Mouse (Mus musculus) ES-E14 (cell line): ENCODE results near the gene Atxn7.

Experiments
- HCFC1 ChIP-seq: IDR thresholded peaks from 2 replicates; pipeline ENCODE4 v1.6.1; 2012; ENCODE audit warnings: low read length, inconsistent platforms, borderline replicate concordance; ENCODE audit not compliant: insufficient read depth
- MAFK ChIP-seq: IDR thresholded peaks from 2 replicates; pipeline ENCODE4 v1.6.1; 2014; ENCODE audit warnings: mild to moderate bottlenecking, low read depth, low read length, inconsistent platforms; ENCODE audit not compliant: insufficient read depth
- ZC3H11A ChIP-seq: IDR thresholded peaks from 2 replicates; pipeline ENCODE4 v1.6.1; 2012; ENCODE audit warnings: low read depth, mild to moderate bottlenecking, inconsistent platforms, low read length, borderline replicate concordance

DNA sequence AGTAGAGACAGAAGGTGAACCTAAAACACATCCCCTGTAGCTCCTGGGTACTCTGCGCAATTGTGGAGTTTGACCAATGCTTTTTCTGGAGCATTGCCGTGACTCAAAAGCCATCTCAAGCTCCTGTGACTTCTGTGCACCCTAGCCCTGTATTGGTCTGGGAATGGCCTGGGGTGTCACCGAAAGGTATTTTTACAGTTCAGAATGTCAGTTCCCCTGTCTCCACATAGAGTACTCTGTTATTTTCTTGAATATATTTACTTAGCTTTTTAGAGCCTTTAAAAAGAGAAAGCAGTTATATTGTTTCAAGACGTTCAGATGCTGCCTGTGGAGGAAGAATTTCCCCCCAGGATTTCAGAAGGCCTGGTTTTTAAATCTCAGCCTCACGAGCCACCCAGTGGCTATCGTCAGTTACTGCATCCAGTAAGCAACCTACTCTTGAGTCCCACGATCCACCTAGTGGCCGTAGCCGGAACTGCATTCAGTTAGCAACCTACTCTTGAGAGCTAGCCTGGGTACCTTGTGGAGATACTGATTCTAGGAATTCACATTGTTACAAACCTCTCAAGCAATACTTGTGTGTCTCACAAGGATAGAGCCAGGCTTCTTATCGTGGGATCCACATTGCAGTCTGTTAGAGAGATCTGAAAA is 137.2 kb downstream of the Atxn7 start:
- TF ChIP-seq ZC3H11A (peak; percentile 65; the same call in 1 of the 2 replicates), HCFC1 (no peak), MAFK (no peak)
